Mouse (Mus musculus): Measurements from ENCODE around the gene Avil. TPM values are rescaled to one million over a fixed set of nuclear protein-coding genes. Genes with fewer than 3 reads are reported as not detected.

Gene Avil
- total and polyA plus RNA-seq, 3 experiments, result 10.1 to 49.7 (median 16.0) TPM

GRCm38 (mm10) chr10:126979636-126980151, 20.8 kb upstream of the Avil start:
- Histone ChIP-seq H3K27me3 (ENCODE audit: control insufficient read depth in 1 of 2, insufficient read depth in 2 of 2, low read length in 2 of 2) (peaks cover 0 to 5% of the 10 kb centered on the region in 2 experiments; a peak in 3 of 4 replicates), H3K9ac (ENCODE audit: control insufficient read depth, low read depth, low read length, poor library complexity, severe bottlenecking) (peak overlapping the region; percentile 76), H3K4me1 (ENCODE audit: control insufficient read depth in 1 of 2, insufficient read depth in 2 of 2, low read length in 2 of 2) (peaks cover 2 to 17% of the 10 kb centered on the region in 2 experiments; a peak in 2 of 4 replicates), H3K27ac (ENCODE audit: control insufficient read depth, low read depth, low read length) (no peak overlapping the region), H3K4me3 (ENCODE audit: control insufficient read depth in 1 of 2, insufficient read depth in 1 of 2, low read depth in 2 of 2, low read length in 2 of 2) (peak overlapping the region; percentile 76 to 89), H3K9me3 (replicated peaks; ENCODE audit: insufficient read depth, low read length) (no peaks in the 10 kb centered on the region), H3K79me2 (ENCODE audit: control insufficient read depth, insufficient read depth, low read length, poor library complexity) (peaks cover 36% of the 10 kb centered on the region), H3K36me3 (ENCODE audit: control insufficient read depth in 1 of 2, insufficient read depth in 2 of 2, low read length in 2 of 2) (peaks cover 0 to 5% of the 10 kb centered on the region in 2 experiments; a peak in 3 of 4 replicates)
- peak; percentile 39 for DNase-seq (ENCODE audit: low read depth, low spot score)
- no peak for TF ChIP-seq USF1 (IDR thresholded peaks at IDR 0.05; ENCODE audit: low read depth, low read length)
- TF ChIP-seq ETS1 (IDR thresholded peaks at IDR 0.05; ENCODE audit: low read depth, low read length), result no peak
- TF ChIP-seq RAD21 (IDR thresholded peaks at IDR 0.05; ENCODE audit: low read depth, low read length), result no peak
- TF ChIP-seq MXI1 (IDR thresholded peaks at IDR 0.05; ENCODE audit: low read depth, low read length), result 0 out of 2 replicates have a peak, but pooled peaks have one; percentile 33
- 0 out of 4 replicates have a peak, but pooled peaks of 1 of the 2 experiments have one; percentile 25 for TF ChIP-seq POLR2A (IDR thresholded peaks at IDR 0.05; ENCODE audit: control insufficient read depth in 1 of 2, insufficient read depth in 1 of 2, low read depth in 1 of 2, low read length in 2 of 2, poor library complexity in 1 of 2)
- no peak for TF ChIP-seq POLR2AphosphoS5 (IDR thresholded peaks at IDR 0.05; ENCODE audit: borderline replicate concordance, low read depth, low read length)
- TF ChIP-seq ZNF384 (IDR thresholded peaks at IDR 0.05; ENCODE audit: low read depth, low read length), result no peak
- TF ChIP-seq JUND (IDR thresholded peaks at IDR 0.05; ENCODE audit: low read depth, low read length), result no peak

GRCm38 (mm10) chr10:126980221-126980932, 20.1 kb upstream of the Avil start:
- DNase-seq (ENCODE audit: low read depth, low spot score), result no peak
- peaks cover 0 to 5% of the 10 kb centered on the region in 2 experiments; a peak in 3 of 4 replicates for H3K36me3 ChIP-seq (ENCODE audit: control insufficient read depth in 1 of 2, insufficient read depth in 2 of 2, low read length in 2 of 2)
- peaks cover 2 to 17% of the 10 kb centered on the region in 2 experiments; a peak in 2 of 4 replicates for H3K4me1 ChIP-seq (ENCODE audit: control insufficient read depth in 1 of 2, insufficient read depth in 2 of 2, low read length in 2 of 2)
- H3K9ac ChIP-seq (ENCODE audit: control insufficient read depth, low read depth, low read length, poor library complexity, severe bottlenecking), result peak overlapping the region; percentile 76
- H3K79me2 ChIP-seq (ENCODE audit: control insufficient read depth, insufficient read depth, low read length, poor library complexity), result peaks cover 39% of the 10 kb centered on the region
- TF ChIP-seq POLR2AphosphoS2 (IDR thresholded peaks at IDR 0.05; ENCODE audit: low read length) (no peak), HCFC1 (IDR thresholded peaks at IDR 0.05; ENCODE audit: low read depth, low read length) (no peak), POLR2A (IDR thresholded peaks at IDR 0.05; ENCODE audit: control insufficient read depth in 1 of 2, insufficient read depth in 1 of 2, low read depth in 1 of 2, low read length in 2 of 2, poor library complexity in 1 of 2) (peak in 1 of 2 experiments; percentile 3; a peak in 1 of 4 replicates)
- H3K4me3 ChIP-seq (ENCODE audit: control insufficient read depth in 1 of 2, insufficient read depth in 1 of 2, low read depth in 2 of 2, low read length in 2 of 2), result peak overlapping the region; percentile 76 to 89
- peaks cover 0 to 4% of the 10 kb centered on the region in 2 experiments; a peak in 3 of 4 replicates for H3K27me3 ChIP-seq (ENCODE audit: control insufficient read depth in 1 of 2, insufficient read depth in 2 of 2, low read length in 2 of 2)
- no peaks in the 10 kb centered on the region for H3K9me3 ChIP-seq (replicated peaks; ENCODE audit: insufficient read depth, low read length)
- no peak overlapping the region for H3K27ac ChIP-seq (ENCODE audit: control insufficient read depth, low read depth, low read length)

GRCm38 (mm10) chr10:126980933-126981530, 19.5 kb upstream of the Avil start:
- peaks cover 0 to 5% of the 10 kb centered on the region in 2 experiments; a peak in 3 of 4 replicates for H3K36me3 ChIP-seq (ENCODE audit: control insufficient read depth in 1 of 2, insufficient read depth in 2 of 2, low read length in 2 of 2)
- no peak overlapping the region for H3K27ac ChIP-seq (ENCODE audit: control insufficient read depth, low read depth, low read length)
- H3K27me3 ChIP-seq (ENCODE audit: control insufficient read depth in 1 of 2, insufficient read depth in 2 of 2, low read length in 2 of 2), result peaks cover 0 to 1% of the 10 kb centered on the region in 2 experiments; a peak in 2 of 4 replicates
- no peak overlapping the region for H3K4me3 ChIP-seq (ENCODE audit: control insufficient read depth in 1 of 2, insufficient read depth in 1 of 2, low read depth in 2 of 2, low read length in 2 of 2)
- H3K9me3 ChIP-seq (replicated peaks; ENCODE audit: insufficient read depth, low read length), result no peaks in the 10 kb centered on the region
- TF ChIP-seq MAX (IDR thresholded peaks at IDR 0.05; ENCODE audit: low read length), result no peak
- H3K79me2 ChIP-seq (ENCODE audit: control insufficient read depth, insufficient read depth, low read length, poor library complexity), result peaks cover 39% of the 10 kb centered on the region
- H3K9ac ChIP-seq (ENCODE audit: control insufficient read depth, low read depth, low read length, poor library complexity, severe bottlenecking), result no peak overlapping the region
- peaks cover 2 to 17% of the 10 kb centered on the region in 2 experiments; a peak in 2 of 4 replicates for H3K4me1 ChIP-seq (ENCODE audit: control insufficient read depth in 1 of 2, insufficient read depth in 2 of 2, low read length in 2 of 2)
- DNase-seq (ENCODE audit: low read depth, low spot score), result no peak
